Mouse (Mus musculus) bone marrow macrophage, adult 2 months (primary cell): ENCODE measurements at regions not wholly inside any gene's neighbourhood (a gene's known extent, or its start where the extent isn't known, plus 50 kb on each side); places are given as distances from the start of the nearest gene placed in this dataset.

Source experiments
- CTCF ChIP-seq: IDR thresholded peaks from 2 replicates; pipeline ENCODE4 v1.5.1; 2012; ENCODE audit warnings: low read depth, mild to moderate bottlenecking, low read length, moderate library complexity
- POLR2A ChIP-seq: IDR thresholded peaks from 2 replicates; pipeline ENCODE4 v1.6.1; 2012; ENCODE audit warnings: mild to moderate bottlenecking, low read depth, low read length, borderline replicate concordance

- no peak for TF ChIP-seq CTCF
- TF ChIP-seq POLR2A, result no peak
These were observed 249.2 kb upstream of the Tmpo start for GRCm38 (mm10) chr10:91430281-91430680.
